Mouse (Mus musculus) T-helper 17 cell (primary cell): ENCODE data around the gene Chadl.
"Not testable (repeated sequence)": the region's sequence is repeated elsewhere in the genome, so short reads cannot be mapped to it uniquely, and the experiment has no call there.

ENCODE experiments used
- in situ Hi-C, 2 experiments: fragments of 300-600 bp; cut with MboI, MseI; formaldehyde crosslinking; loops; 1 replicate in 1 of 2; 2 replicates in 1 of 2; pipeline ENCODE4 v1.15.1; 2025; ENCODE audit warnings: high pct_unique_total_duplicates in 2 of 2

The Chadl gene

GRCm38 (mm10) chr15:81697175-81697574 lies at the start of gene Chadl:
Chadl (minus strand) TSS chr15:81697287.
- in situ Hi-C loops, result loop anchor here in 1 of 2 experiments (25.0 kb wide), 1 partner anchor 1460 kb away; the partner anchor contains the start of genes AC140267.1 and Mief1

GRCm38 (mm10) chr15:81745601-81746114 lies 48.6 kb upstream of the Chadl start:
- in situ Hi-C loops, result no loop called here

GRCm38 (mm10) chr15:81744992-81745600 lies 48.0 kb upstream of the Chadl start, which contains the start of the genes Zc3h7b and Rangap1:
Zc3h7b (plus strand) TSS chr15:81745057.
Rangap1 (minus strand) TSS chr15:81745530.
- in situ Hi-C loops, result no loop called here

GRCm38 (mm10) chr15:81742368-81742767 lies 45.3 kb upstream of the Chadl start:
- in situ Hi-C loops, result not testable (repeated sequence)

GRCm38 (mm10) chr15:81739924-81740323 lies 42.8 kb upstream of the Chadl start:
- in situ Hi-C loops, result no loop called here

- in situ Hi-C loops, result no loop called here
These were observed 42.2 kb upstream of the Chadl start for GRCm38 (mm10) chr15:81739296-81739695.

- in situ Hi-C loops, result no loop called here
These were observed 38.0 kb upstream of the Chadl start for GRCm38 (mm10) chr15:81735075-81735474.

GRCm38 (mm10) chr15:81729792-81730635 lies 32.9 kb upstream of the Chadl start:
- in situ Hi-C loops, result no loop called here

- in situ Hi-C loops, result no loop called here
These were observed 32.2 kb upstream of the Chadl start for GRCm38 (mm10) chr15:81729241-81729791.

- in situ Hi-C loops, result no loop called here
These were observed 28.9 kb upstream of the Chadl start for GRCm38 (mm10) chr15:81725965-81726364.

GRCm38 (mm10) chr15:81723653-81724052 lies 26.6 kb upstream of the Chadl start:
- in situ Hi-C loops, result loop anchor here in 1 of 2 experiments (5.0 kb wide), 1 partner anchor 341 kb away; no protein-coding TSS in a partner anchor

- in situ Hi-C loops, result loop anchor here in 1 of 2 experiments (5.0 kb wide), 1 partner anchor 340 kb away; no protein-coding TSS in a partner anchor
These were observed 25.3 kb upstream of the Chadl start for GRCm38 (mm10) chr15:81722361-81722760.

- in situ Hi-C loops, result loop anchor here in 1 of 2 experiments (5.0 kb wide), 1 partner anchor 87 kb away; no protein-coding TSS in a partner anchor
These were observed 22.0 kb upstream of the Chadl start for GRCm38 (mm10) chr15:81719139-81719531.

GRCm38 (mm10) chr15:81718336-81719138 lies 21.4 kb upstream of the Chadl start:
- in situ Hi-C loops, result loop anchor here in 1 of 2 experiments (5.0 kb wide), 1 partner anchor 86 kb away; no protein-coding TSS in a partner anchor

- in situ Hi-C loops, result loop anchor here in 1 of 2 experiments (5.0 kb wide), 1 partner anchor 71 kb away; no protein-coding TSS in a partner anchor
These were observed 16.7 kb upstream of the Chadl start for GRCm38 (mm10) chr15:81713742-81714141.

- in situ Hi-C loops, result loop anchor here in 1 of 2 experiments (5.0 kb wide), 1 partner anchor 68 kb away; no protein-coding TSS in a partner anchor
These were observed 13.7 kb upstream of the Chadl start for GRCm38 (mm10) chr15:81710801-81711200.

- in situ Hi-C loops, result loop anchor here in 1 of 2 experiments (5.0 kb wide), 1 partner anchor 67 kb away; no protein-coding TSS in a partner anchor
These were observed 12.6 kb upstream of the Chadl start for GRCm38 (mm10) chr15:81709686-81710085.

- in situ Hi-C loops, result no loop called here
These were observed 11.9 kb upstream of the Chadl start for GRCm38 (mm10) chr15:81708991-81709390.

- in situ Hi-C loops, result no loop called here
These were observed 6.0 kb upstream of the Chadl start for GRCm38 (mm10) chr15:81703094-81703489.

- in situ Hi-C loops, result no loop called here
These were observed 5.4 kb upstream of the Chadl start for GRCm38 (mm10) chr15:81702306-81703093.
